Mouse (Mus musculus) layer of hippocampus, adult 18-20 months (tissue): ENCODE measurements at regions not wholly inside any gene's neighbourhood (a gene's known extent, or its start where the extent isn't known, plus 50 kb on each side); places are given as distances from the start of the nearest gene placed in this dataset.

Source experiments
- DNase-seq, 2 experiments: peaks; one replicate each; pipeline ENCODE4 v3.0.0; 2022; ENCODE audit warnings: low spot score in 2 of 2

DNA sequence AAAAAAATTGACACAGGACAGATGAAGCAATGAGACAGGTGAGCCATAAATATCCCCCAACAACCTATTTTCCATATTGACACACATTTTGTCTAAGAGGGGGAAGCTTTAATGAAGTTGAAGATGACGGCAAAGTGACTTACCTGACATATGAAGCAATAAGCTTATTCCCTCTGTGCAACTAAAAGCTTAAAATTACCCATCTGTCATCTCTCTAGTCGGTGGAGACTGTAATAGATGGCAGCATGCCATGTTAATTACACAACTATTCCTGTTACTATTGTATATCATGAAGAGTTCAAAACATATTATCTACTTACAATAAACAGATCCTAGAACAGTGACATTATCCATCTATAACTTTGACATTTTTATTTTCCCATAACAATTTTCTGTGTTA lies 818.0 kb downstream of the Sis start:
- peak in 1 of 2 experiments; percentile 18 for DNase-seq
